ENCODE assay signal across 8 mouse cellular contexts in the genomic region with DNA sequence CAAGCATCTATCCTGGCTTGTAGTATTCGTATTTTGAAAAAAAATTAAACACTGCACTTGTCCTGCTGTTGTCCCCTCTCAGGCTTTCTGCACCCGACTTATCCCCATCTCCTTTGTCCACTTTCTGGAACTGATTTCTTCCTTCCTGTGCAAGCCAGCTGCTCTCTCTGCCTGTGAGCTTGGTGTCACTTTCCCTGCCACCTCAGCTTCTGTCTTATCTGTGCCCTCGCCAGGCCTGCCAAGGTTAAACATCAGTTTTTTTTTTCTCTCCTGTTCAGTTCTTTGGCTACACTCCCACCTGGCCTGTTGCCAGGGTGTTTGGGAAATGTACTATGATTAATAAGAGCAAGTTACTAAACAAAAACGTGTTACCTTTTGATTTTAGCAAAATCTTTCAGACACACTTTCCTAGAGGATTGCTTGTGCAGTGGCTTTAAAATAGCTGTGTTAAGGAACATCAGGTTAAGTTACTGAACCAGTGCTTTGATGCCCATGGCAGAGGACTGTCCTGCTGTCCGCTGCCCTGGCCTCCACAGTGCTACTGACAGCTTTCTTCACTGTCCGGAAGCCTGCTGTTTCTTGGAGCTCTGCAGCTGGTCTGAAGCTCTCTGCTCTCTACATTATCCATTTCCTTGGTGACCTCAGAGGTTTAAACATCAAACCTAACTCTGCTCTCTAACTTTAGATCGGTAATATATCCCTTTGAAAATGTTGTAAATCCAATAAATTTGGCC. TPM values are rescaled to one million over a fixed set of nuclear protein-coding genes. Genes with fewer than 3 reads are reported as not detected.
A peak's percentile ranks its signal among the peaks of the same experiment; 100 is the strongest.
DNase-seq lines count a peak whose midpoint lies in the region; ATAC-seq lines count a peak whose summit lies in the region.

No protein-coding gene starts in this region.

- no peaks in the 10 kb centered on the region for H3K36me3 ChIP-seq in heart, embryonic 16.5 days (ENCODE audit: control insufficient read depth, insufficient read depth)

- peak overlapping the region; percentile 10; the same call in 1 of the 2 replicates for H3K4me2 ChIP-seq in heart, embryonic 16.5 days (ENCODE audit: low read depth, low read length)

- WGBS in heart, embryonic 16.5 days = 24% methylated on average over 7 of the region's 7 CpGs

- peak; percentile 90 for ATAC-seq in heart, embryonic 16.5 days (replicated peaks; ENCODE audit: extremely low read depth, insufficient read depth, low FRiP score)

- H3K9me3 ChIP-seq in heart, embryonic 16.5 days (replicated peaks; ENCODE audit: control insufficient read depth, low read length) = no peaks in the 10 kb centered on the region

- H3K4me1 ChIP-seq in heart, embryonic 16.5 days (ENCODE audit: control insufficient read depth, insufficient read depth, low read length) = peaks cover 15% of the 10 kb centered on the region

- no peaks in the 10 kb centered on the region for H3K27me3 ChIP-seq in heart, embryonic 16.5 days (ENCODE audit: control insufficient read depth, insufficient read depth, low read length)

- no peak overlapping the region for H3K9ac ChIP-seq in heart, embryonic 16.5 days (ENCODE audit: low read length)

- DNase-seq in right cerebral cortex, postnatal 10 days (ENCODE audit: low spot score in 2 of 2) = peak; percentile 34 to 52
- DNase-seq in right cerebral cortex, postnatal 36 days (ENCODE audit: low spot score in 2 of 2) = no peak
- DNase-seq in cerebellum, adult 8-10 months = peak; percentile 66
- peak; percentile 67 for DNase-seq in lung, postnatal 14 days
- DNase-seq in thymus, postnatal 10 days (ENCODE audit: low spot score in 2 of 2) = no peak
- no peak for DNase-seq in thymus, postnatal 36 days
- no peak for DNase-seq in urinary bladder, postnatal 10 days (ENCODE audit: low spot score)

- H3K27ac ChIP-seq in heart, embryonic 16.5 days (ENCODE audit: low read length) = peak overlapping the region; percentile 80

- H3K4me3 ChIP-seq in heart, embryonic 16.5 days (ENCODE audit: low read length) = no peak overlapping the region

RNA-seq across cellular contexts. Expression of gene Mab21l1, which starts 11.7 kb away (rescaled TPM):
- polyA plus RNA-seq in heart, embryonic 16.5 days (2015; fragmentation: Nextera tagmentation; extraction: Ambion mirVana) = 0.46 and 0.67 TPM in 2 replicates

Comparison
In these comparisons a context has a peak if more than half of its experiments do, and no peak if none do; other contexts are left out.
1. DNase-seq: peak in right cerebral cortex, postnatal 10 days (2 of 2), cerebellum, adult 8-10 months (single experiment) and lung, postnatal 14 days (single experiment); none in right cerebral cortex, postnatal 36 days (0 of 2), thymus, postnatal 10 days (0 of 2), thymus, postnatal 36 days (0 of 2) and urinary bladder, postnatal 10 days (single experiment).